Mouse (Mus musculus) intestine, embryonic 16.5 days (tissue): ENCODE data around the gene Gramd4. TPM values are rescaled to one million over a fixed set of nuclear protein-coding genes. Genes with fewer than 3 reads are reported as not detected.

Experiments used
- ATAC-seq: fragments of 200-750 bp; cut with Nextera tagmentation; 2 replicates; pipeline ENCODE4 v1.8.0; 2017; ENCODE audit warnings: moderate TSS enrichment, moderate library complexity
- H3K27ac ChIP-seq: fragments of 300-500 bp; sonication (generic); 2 replicates; pipeline ENCODE4 v1.5.1; 2014; ENCODE audit warnings: mild to moderate bottlenecking, low read length
- H3K27me3 ChIP-seq: fragments of 300-500 bp; sonication (generic); replicated peaks from 2 replicates; pipeline ENCODE4 v1.6.1; 2014; ENCODE audit warnings: low read length, control low read depth, mixed read lengths; ENCODE audit not compliant: control insufficient read depth, insufficient read depth
- H3K36me3 ChIP-seq: fragments of 300-500 bp; sonication (generic); 2 replicates; pipeline ENCODE4 v1.6.1; 2014; ENCODE audit warnings: low read length, control low read depth; ENCODE audit not compliant: control insufficient read depth, insufficient read depth
- H3K4me1 ChIP-seq: fragments of 300-500 bp; sonication (generic); 2 replicates; pipeline ENCODE4 v1.6.1; 2014; ENCODE audit warnings: low read length, control low read depth, mixed read lengths; ENCODE audit not compliant: control insufficient read depth, insufficient read depth
- H3K4me2 ChIP-seq: fragments of 300-500 bp; sonication (generic); 2 replicates; pipeline ENCODE4 v1.6.1; 2014; ENCODE audit warnings: low read depth, low read length, control low read depth
- H3K4me3 ChIP-seq: fragments of 300-500 bp; sonication (generic); 2 replicates; pipeline ENCODE4 v1.5.1; 2014; ENCODE audit warnings: mild to moderate bottlenecking, low read length
- H3K9ac ChIP-seq: fragments of 300-500 bp; sonication (generic); 2 replicates; pipeline ENCODE4 v1.6.1; 2014; ENCODE audit warnings: low read depth, low read length
- H3K9me3 ChIP-seq: fragments of 300-500 bp; sonication (generic); 2 replicates; pipeline ENCODE4 v1.6.1; 2016; ENCODE audit warnings: low read length, control low read depth; ENCODE audit not compliant: control insufficient read depth
- WGBS: fragments of 180-500 bp; shearing (Covaris S2); extraction: QIAGEN DNeasy Blood & Tissue Kit; methylation state at CpG from one replicate; pipeline ENCODE4 v1.1.7; 2014; 5-methylcytosine and 5-hydroxymethylcytosine counted together
- polyA plus RNA-seq: library from polyadenylated mRNA; unstranded; fragments of >200 nt; fragmentation: Nextera tagmentation; extraction: Ambion mirVana; gene quantifications from 2 replicates; pipeline ENCODE4 v1.2.1, GENCODE M21; 2015

Gramd4 gene
- polyA plus RNA-seq, 1 experiment from 2014 or later, result 9.1 TPM

GRCm38 (mm10) chr15:86130657-86131056 is 73.2 kb downstream of the Gramd4 start:
- no peak overlapping the region for H3K27ac ChIP-seq
- H3K4me2 ChIP-seq, result no peak overlapping the region
- H3K36me3 ChIP-seq, result peaks cover 15% of the 10 kb centered on the region
- H3K4me3 ChIP-seq, result no peak overlapping the region
- 95% methylated on average over 10 of the region's 10 CpGs for WGBS
- H3K9me3 ChIP-seq, result no peaks in the 10 kb centered on the region
- ATAC-seq, result no peak
- H3K4me1 ChIP-seq, result no peaks in the 10 kb centered on the region
- no peaks in the 10 kb centered on the region for H3K27me3 ChIP-seq
- no peak overlapping the region for H3K9ac ChIP-seq

DNA sequence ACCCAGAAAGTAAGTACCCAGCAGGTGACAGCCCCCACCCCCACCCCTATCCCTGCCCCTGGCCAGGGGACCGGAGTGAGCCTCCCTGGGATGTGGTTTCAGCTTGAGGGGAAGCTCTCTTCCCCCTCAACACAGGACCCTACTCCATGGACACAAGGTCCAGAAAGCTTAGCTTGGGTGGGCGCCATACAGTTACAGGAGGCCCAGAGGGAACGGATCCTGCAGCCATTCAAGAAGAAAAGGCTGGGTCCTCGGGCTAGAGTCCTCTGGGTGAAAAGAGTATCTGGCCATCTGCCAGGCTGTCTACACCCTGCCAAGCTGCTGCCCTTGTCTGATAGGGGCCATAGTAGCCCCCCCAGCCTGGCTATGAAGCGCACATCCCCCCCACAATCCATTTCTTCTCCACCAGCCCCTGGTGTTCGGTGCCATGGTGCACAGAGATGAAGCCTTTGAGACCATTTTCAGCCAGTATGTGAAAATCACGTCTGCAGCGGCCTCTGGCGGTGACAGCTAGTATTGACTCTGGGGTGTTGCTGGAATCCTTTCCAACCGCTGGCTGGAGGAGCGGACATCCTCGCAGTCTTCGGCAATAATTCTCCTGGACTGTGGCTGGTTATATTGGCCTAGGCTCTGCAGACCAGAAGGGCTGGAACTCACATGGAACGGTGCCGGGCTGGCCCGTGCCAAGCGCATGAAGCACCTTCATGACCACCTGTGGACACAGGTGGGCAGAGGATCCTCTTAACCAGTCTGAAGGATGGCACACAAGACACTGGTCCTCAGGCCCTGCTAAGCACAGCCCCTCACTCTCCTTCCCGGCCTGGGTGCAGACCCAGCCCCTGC is 77.7 kb downstream of the Gramd4 start:
- Histone ChIP-seq H3K4me2 (no peak overlapping the region), H3K9ac (no peak overlapping the region), H3K36me3 (peaks cover 7% of the 10 kb centered on the region; the same call in 1 of the 2 replicates), H3K9me3 (no peaks in the 10 kb centered on the region), H3K27me3 (no peaks in the 10 kb centered on the region), H3K4me1 (no peaks in the 10 kb centered on the region), H3K4me3 (no peak overlapping the region), H3K27ac (no peak overlapping the region)
- peak; percentile 37; the same call in 1 of the 2 replicates for ATAC-seq
- WGBS, result 37% methylated on average over 18 of the region's 18 CpGs

DNA sequence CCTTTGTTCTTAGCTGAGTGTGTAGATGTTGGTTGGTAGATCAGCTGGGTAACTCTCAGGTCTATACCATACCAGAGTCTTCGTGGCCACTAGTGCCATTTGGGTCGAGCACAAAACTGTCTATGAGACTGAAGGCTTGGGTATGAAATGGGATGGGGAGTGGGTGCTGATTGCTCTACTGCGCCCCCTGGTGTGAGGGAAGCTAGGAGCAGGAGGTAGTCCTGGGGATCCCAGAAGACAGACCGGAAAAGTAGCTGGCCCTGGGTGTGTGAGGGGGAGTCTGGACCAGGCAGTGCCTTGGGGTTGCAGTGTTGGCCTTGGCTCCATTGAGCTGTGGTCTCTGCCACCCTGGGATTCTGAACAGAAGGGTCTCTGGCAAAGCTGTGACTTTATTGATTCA is 80.1 kb downstream of the Gramd4 start:
- no peaks in the 10 kb centered on the region for H3K36me3 ChIP-seq
- WGBS, result 62% methylated on average over 4 of the region's 4 CpGs
- no peaks in the 10 kb centered on the region for H3K27me3 ChIP-seq
- no peak overlapping the region for H3K27ac ChIP-seq
- H3K9ac ChIP-seq, result no peak overlapping the region
- no peaks in the 10 kb centered on the region for H3K4me1 ChIP-seq
- H3K9me3 ChIP-seq, result no peaks in the 10 kb centered on the region
- no peak overlapping the region for H3K4me3 ChIP-seq
- H3K4me2 ChIP-seq, result no peak overlapping the region
- no peak for ATAC-seq

DNA sequence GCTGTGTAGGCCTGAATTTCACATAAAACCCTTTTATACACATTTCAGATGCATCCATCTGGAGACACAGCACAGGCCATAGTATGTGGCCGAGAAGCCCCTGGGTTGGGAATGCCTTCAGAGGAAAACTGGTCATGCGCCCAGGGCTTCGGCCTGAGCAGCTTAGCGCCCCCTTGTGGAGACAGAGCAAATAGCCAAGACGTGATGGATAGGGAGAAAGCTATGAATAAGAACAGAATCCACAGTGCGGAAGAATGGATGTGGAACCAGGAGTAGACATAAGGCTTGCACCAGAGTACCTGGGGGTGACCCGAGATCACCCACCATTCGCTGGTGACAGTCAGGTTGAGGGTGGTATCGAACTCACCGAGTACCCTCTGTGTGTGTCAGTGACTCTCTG is 82.8 kb downstream of the Gramd4 start:
- no peaks in the 10 kb centered on the region for H3K9me3 ChIP-seq
- no peaks in the 10 kb centered on the region for H3K27me3 ChIP-seq
- no peak overlapping the region for H3K4me2 ChIP-seq
- H3K27ac ChIP-seq, result no peak overlapping the region
- ATAC-seq, result peak; percentile 21; the same call in 1 of the 2 replicates
- no peak overlapping the region for H3K4me3 ChIP-seq
- no peaks in the 10 kb centered on the region for H3K4me1 ChIP-seq
- H3K9ac ChIP-seq, result no peak overlapping the region
- 36% methylated on average over 10 of the region's 10 CpGs for WGBS
- no peaks in the 10 kb centered on the region for H3K36me3 ChIP-seq

DNA sequence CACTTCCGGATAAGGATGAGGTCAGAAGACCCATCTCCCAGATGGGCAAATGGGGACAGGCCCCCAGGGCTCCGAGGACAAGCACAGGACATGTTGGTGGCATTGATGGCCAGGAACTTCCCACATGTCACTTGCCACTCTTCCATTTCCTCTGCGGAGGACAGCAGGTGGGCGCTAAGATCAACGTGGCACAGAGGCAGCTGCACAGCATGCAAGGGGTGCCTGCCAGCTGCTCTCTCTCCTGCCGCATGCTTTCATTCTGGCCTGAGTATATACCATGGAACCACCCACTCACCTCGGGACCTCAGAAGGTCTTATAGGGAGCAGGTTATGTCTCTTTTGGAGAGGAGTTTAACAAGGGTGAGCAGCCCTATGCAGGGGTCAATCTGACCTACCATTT is 87.1 kb downstream of the Gramd4 start:
- Histone ChIP-seq H3K36me3 (no peaks in the 10 kb centered on the region), H3K4me3 (no peak overlapping the region), H3K9ac (no peak overlapping the region), H3K27ac (no peak overlapping the region), H3K27me3 (no peaks in the 10 kb centered on the region), H3K4me2 (no peak overlapping the region), H3K4me1 (no peaks in the 10 kb centered on the region), H3K9me3 (no peaks in the 10 kb centered on the region)
- no peak for ATAC-seq
- 81% methylated on average over 7 of the region's 7 CpGs for WGBS

- no peak overlapping the region for H3K27ac ChIP-seq
- ATAC-seq, result no peak
- 81% methylated on average over 7 of the region's 7 CpGs for WGBS
These were observed 87.6 kb downstream of the Gramd4 start for GRCm38 (mm10) chr15:86145046-86145445.

DNA sequence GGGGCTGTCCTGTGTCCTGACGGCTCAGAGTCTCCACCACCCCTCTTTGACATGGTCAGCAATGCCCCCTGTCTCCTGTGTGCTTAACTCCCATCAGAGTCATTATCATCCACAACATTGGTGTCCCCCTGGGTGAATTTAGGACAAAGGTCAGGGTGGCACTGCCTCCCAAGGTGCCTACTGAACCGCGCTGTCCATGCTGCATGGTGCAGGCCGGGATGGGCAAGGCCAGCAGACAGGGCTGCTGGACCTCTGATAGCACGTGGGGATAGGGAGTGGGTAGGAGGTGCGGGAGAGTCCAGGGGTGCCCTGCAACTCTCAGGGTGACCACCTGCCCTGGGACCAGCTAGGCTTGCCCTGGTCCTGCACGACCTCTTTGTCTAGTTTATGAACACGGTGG is 89.4 kb downstream of the Gramd4 start:
- Histone ChIP-seq H3K4me1 (no peaks in the 10 kb centered on the region), H3K36me3 (no peaks in the 10 kb centered on the region), H3K4me2 (no peak overlapping the region), H3K4me3 (no peak overlapping the region), H3K27me3 (no peaks in the 10 kb centered on the region), H3K9ac (no peak overlapping the region), H3K9me3 (no peaks in the 10 kb centered on the region), H3K27ac (no peak overlapping the region)
- 88% methylated on average over 8 of the region's 8 CpGs for WGBS
- no peak for ATAC-seq

More at GRCm38 (mm10) chr15:86145046-86145445, 87.6 kb downstream of the Gramd4 start:
- Histone ChIP-seq H3K36me3 (no peaks in the 10 kb centered on the region), H3K9me3 (no peaks in the 10 kb centered on the region), H3K4me3 (no peak overlapping the region), H3K27me3 (no peaks in the 10 kb centered on the region), H3K9ac (no peak overlapping the region), H3K4me2 (no peak overlapping the region), H3K4me1 (no peaks in the 10 kb centered on the region)

- H3K27ac ChIP-seq, result no peak overlapping the region
- H3K27me3 ChIP-seq, result no peaks in the 10 kb centered on the region
- H3K9ac ChIP-seq, result no peak overlapping the region
- 80% methylated on average over 4 of the region's 4 CpGs for WGBS
- no peak overlapping the region for H3K4me2 ChIP-seq
- H3K9me3 ChIP-seq, result no peaks in the 10 kb centered on the region
- ATAC-seq, result no peak
- no peak overlapping the region for H3K4me3 ChIP-seq
- H3K4me1 ChIP-seq, result no peaks in the 10 kb centered on the region
- no peaks in the 10 kb centered on the region for H3K36me3 ChIP-seq
These were observed 93.1 kb downstream of the Gramd4 start for GRCm38 (mm10) chr15:86150593-86150992.

GRCm38 (mm10) chr15:86153481-86153960 is 96.0 kb downstream of the Gramd4 start:
- Histone ChIP-seq H3K9me3 (no peaks in the 10 kb centered on the region), H3K4me1 (no peaks in the 10 kb centered on the region), H3K27ac (no peak overlapping the region), H3K4me3 (no peak overlapping the region), H3K9ac (no peak overlapping the region), H3K4me2 (no peak overlapping the region), H3K36me3 (no peaks in the 10 kb centered on the region), H3K27me3 (no peaks in the 10 kb centered on the region)
- ATAC-seq, result no peak
- WGBS, result 91% methylated on average over 12 of the region's 12 CpGs
